Mouse (Mus musculus) granulocyte monocyte progenitor cell, adult 5-6 weeks (primary cell): ENCODE data around the gene Ikzf2. TPM values are rescaled to one million over a fixed set of nuclear protein-coding genes. Genes with fewer than 3 reads are reported as not detected.

ENCODE experiments used
- ATAC-seq: replicated peaks from 2 replicates; pipeline ENCODE4 v1.8.0; 2016; ENCODE audit warnings: mild to moderate bottlenecking, moderate TSS enrichment, inconsistent platforms; ENCODE audit not compliant: poor library complexity, severe bottlenecking
- total RNA-seq, 2 experiments: library from RNA; stranded (forward) in 1 of 2; stranded (reverse) in 1 of 2; fragments of 200-712, 200-1000 nt in 1 of 2; fragments of >200 nt in 1 of 2; fragmentation: Nextera tagmentation in 1 of 2; gene quantifications; 2 replicates each; pipeline ENCODE4 v1.2.3; 2014 to 2017

Ikzf2 gene
- total RNA-seq, 2 experiments from 2014 or later = 11.9 to 13.0 TPM

DNA sequence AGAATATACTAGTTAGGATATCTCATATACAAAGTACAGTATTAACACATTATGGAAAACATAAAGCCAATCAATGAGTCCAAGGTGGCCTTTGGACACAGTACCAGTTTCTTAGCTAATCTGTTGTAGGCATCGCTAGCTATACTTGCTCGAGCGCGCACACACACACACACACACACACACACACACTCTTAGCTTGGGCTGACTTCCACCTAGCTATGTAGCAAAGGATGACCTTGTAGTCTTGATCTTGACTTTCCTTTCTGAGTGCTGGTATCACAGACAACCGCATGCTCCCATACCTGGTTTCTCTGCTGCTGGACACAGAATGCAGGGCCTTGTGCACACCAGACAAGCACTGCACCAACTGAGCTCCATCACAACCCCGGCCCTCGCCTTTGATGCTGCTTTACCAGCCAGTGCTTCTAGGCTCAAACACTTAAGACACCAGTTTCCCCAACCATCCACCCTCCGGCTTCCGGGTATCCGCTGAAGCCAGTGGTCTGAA lies 17.1 kb downstream of the Ikzf2 start:
- no peak for ATAC-seq

DNA sequence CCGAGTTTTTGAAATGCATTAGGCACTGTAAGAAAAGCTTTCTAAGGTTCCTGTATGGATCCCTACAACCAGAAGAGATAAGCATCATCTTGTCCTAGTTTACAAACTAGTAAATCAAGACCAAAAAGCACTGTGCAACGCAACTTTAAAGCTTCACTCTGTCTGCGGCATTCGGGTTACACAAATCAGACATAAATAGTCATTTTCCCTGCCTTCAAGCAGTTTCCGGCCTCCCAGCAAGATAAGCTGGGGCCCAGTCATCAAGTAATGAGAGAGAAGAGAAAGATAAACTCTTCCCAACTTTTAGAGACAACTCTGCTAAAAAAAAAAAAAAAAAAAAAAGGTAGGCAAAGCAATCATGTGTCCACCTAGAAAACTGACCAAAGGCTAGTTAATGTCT lies 19.6 kb downstream of the Ikzf2 start:
- ATAC-seq = no peak

DNA sequence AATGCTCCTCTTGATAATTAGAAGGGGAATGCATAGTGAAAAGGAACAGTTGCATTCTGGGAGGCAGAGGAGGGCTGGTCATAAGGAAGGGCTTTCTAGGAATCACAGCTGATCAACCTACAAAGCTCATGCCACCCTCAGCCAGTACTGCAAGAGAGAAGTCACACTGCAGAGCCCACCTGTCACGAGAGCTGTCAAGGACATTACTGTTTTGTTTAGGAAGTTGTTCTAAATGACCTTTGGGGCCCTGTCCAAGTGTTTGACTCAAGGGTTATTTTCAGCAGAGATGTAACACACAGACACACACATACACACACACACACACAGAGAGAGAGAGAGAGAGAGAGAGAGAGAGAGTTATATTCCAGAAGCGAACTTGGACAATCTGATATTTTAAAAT lies 27.3 kb downstream of the Ikzf2 start:
- ATAC-seq = no peak

DNA sequence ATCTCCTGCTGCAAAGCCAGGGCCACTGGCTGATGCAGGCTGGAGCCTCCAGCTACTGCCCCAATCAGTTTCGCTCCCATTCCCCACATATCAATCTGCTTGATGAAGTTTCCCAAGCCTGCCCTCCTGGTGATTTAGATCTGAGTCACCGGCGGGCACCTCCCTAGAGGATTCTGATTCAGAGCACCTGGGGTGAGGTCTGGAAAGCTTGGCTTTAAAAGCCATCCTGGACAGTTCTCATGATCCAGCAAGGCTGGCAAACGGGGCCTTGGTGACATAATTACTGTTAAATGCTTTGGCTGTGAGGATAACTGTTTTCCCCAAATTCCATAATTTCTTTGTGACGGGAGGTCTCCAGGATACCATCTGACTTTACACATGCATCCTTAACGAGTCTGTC lies 29.0 kb downstream of the Ikzf2 start:
- ATAC-seq = no peak

DNA sequence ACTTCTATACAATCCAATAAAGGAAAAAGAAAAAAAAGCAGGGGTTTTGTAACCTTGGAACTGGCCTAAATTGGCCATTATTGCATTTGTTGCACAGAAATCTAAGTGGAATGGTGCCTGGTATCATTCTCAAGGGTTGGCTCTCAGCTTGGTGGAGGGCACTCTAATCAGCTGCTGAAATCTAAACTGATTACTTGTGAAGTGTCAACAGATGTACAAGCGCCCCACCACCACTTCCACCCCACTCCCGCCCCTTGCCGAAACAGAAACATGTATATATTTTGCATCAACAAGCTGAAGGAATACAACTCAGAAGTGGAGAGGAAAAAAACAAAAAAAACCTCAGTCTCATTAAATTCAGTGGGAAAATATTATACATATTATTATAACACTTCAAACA lies 29.6 kb downstream of the Ikzf2 start:
- ATAC-seq = 0 out of 2 replicates have a peak, but pooled peaks have one; percentile 13

DNA sequence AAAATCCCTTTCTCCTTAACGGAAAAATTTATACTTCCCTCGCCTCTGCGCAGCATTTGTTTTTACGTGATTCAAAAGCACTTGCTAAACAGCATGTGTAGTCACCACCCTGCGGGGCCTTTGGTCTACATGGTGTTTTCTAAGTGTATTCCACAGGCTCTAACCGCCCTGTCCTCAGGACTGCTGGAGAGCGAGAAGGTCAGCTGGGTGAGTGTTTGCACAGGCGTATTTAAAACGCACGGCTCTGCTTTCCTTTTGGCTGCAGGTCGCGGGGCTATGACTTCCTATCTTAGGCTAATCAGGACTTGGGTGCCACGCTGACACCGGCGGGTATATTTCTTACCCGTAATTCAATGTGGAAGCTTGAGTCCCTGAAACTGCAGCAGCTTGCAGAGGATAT lies 30.1 kb downstream of the Ikzf2 start:
- peak; percentile 30 for ATAC-seq

DNA sequence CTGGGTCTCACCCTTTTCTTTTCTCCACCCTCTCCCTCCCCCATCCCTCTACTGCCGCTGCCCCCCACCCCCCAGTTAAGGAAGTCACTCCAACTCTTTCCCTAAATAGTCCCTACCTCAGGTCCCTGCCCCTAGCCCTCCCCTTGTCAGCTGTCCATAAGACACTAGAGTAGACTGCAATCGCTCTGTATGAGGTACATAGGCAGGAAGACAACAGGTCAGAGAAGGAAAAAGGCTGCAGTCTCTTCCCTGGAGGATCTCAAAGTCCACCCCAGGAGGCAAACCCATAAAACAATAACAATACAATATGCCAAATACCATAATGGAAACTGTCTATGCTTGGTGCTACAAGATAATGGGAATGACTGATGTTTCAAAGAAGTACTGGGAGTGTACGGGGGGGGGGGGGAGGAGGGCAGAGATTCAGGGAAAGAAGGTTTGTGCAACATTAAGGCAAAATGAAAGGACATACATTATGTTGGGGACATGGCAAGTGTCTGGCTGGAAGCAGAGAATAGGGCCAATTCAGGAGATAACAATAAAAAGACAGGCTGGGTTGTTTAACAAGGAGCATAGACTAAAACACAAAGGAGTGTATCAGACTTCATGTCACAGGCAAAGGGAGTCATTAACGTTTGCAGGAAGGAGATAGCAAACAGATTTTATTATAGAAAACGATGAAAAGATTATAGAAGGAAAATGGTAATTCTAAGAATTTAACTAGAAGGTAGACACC lies 30.8 kb downstream of the Ikzf2 start:
- no peak for ATAC-seq

DNA sequence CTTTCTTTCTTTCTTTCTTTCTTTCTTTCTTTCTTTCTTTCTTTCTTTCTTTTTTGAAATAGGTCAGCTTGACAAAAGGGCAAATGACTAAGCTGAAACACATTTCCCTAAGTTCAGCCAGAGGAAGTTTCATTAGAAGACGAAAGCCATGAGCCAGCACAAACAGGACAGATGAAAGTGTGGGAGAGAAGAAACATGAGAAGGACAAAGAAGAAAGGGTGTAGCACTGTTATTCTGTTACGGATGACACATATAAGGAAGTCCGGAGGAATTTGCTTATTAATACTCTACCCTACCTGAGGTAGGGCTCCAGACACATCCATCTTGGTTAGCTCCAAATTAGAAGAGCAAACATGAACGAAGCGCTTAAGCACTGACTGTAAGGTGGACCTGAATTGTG lies 31.7 kb downstream of the Ikzf2 start:
- peak; percentile 38 for ATAC-seq

DNA sequence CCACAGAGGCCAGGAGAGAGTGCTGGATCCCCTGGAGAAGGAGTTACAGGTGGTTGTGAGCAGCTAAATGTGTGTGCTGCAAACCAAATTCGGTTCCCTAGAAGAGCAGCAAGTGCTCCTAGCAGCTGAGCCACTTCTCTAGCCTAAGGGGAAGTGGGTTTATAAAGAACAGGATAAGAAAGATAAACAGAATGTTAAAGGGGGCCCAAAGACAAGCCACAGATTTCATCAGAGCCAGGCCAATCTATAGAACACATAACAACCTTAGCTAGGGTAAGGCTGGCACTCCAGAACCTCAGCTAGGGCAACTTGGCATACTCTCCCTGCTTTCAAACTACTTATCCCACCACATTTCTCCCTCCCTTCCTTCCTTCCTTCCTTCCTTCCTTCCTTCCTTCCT lies 32.1 kb downstream of the Ikzf2 start:
- peak; percentile 79 for ATAC-seq

DNA sequence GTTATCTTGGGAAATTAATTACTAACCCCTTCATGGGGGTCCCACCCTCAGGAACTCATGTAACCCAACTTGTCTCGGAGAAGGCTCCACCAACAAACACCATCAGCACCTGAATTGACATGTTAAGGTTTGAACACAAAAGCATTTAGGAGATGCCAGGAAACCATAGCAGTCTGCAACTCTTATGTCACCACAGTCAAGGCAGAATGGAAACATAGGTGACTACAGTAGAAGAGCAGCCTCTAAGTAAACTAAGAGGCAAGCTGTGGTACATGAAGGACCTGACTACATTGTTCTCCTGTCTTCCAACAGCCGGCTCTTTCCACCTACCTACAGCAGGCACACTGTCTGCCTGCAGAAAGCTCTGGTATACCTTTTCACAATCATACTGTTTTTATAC lies 33.6 kb downstream of the Ikzf2 start:
- no peak for ATAC-seq

DNA sequence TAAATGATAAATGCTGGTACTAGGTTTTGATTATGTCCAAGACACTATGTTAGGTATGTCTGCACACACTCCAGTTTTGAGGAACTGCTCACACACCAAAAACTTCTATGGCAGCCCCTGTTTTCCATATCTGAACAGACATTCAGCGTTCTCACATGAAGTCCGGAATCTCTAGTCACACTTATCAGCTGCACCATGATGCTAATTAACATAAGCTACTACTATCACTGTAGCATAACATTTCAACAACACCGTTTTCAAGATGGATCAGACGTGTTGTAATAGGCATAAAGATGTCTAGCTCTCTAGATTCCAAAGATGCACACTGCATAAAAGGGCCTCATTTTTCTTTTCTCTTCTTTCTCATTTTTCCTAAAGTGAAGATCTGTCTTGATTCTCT lies 43.9 kb downstream of the Ikzf2 start:
- no peak for ATAC-seq

DNA sequence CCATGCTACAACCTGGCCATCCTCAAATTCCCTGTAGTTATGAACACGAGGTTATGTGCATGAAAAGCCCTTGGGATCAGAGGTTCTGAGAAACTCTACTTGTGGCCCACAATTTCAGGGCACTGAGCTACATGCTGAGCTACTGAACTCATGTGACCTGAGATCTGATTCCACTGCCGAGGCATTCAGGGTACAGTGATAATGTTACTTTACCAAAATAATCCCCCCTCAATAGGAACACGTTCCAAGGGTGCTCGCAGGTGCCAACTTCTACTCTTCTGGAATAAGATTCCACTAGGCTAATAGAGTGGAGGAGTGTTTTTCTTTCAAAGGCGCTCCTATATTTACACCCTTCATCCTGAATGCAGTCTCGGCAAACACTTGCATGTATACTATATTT lies 45.1 kb downstream of the Ikzf2 start:
- no peak for ATAC-seq

DNA sequence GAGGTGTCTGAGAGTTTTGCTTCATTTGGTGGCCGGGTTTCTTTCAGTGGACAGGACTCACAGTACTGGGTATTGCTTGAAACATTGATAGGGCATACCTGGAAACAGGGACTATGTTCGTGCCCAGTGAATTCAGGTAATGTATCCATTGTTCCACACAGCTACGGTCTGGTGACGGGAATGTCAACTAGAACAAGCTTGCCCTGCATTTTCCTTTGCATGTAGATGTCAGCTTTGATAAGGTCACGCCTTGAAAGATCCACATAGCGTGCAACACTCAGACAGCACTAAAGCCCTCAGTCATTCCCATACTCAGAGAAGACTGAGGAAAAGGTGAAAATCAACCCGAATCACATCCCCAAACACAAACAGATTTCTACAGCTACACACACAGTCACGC lies 48.7 kb downstream of the Ikzf2 start:
- no peak; the same call in 1 of the 2 replicates for ATAC-seq

DNA sequence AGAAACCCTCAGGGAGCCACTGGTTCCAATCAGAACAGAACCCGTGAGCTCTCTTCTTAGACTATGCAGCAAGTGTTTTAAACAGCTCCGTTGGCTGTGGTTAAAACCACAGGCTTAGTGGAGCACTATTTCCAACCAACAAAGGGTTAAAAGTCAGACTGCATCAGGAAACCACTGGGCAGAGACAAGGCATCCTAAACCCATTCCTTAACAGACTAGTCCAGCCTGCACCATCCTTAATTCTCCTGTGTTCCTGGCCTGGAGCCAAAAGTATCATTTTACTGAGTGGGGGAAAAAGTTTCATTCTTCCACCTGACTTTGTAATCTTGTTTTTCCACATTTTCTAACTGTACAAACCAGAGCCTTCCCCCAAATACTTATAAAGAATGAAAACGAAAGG lies 49.1 kb downstream of the Ikzf2 start:
- ATAC-seq = peak; percentile 84

DNA sequence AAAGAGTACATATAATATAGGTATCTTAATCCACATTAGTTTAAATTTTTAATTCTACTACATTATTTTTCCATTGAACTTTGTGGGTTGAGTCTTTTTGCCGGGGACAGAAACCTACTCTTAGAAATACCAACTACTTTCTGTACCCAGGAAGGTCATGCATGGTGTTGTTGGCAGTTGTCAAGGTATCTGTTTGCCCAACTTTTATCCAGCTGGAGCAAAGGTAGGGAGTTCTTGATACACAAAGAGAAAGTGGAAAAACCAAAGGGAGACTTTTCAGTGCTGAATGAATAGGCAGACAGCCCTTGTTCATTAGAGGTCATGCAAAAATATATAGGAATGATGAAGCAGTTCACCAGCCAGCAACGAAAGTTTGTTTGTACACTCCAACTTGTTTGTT lies 52.8 kb downstream of the Ikzf2 start:
- no peak for ATAC-seq

DNA sequence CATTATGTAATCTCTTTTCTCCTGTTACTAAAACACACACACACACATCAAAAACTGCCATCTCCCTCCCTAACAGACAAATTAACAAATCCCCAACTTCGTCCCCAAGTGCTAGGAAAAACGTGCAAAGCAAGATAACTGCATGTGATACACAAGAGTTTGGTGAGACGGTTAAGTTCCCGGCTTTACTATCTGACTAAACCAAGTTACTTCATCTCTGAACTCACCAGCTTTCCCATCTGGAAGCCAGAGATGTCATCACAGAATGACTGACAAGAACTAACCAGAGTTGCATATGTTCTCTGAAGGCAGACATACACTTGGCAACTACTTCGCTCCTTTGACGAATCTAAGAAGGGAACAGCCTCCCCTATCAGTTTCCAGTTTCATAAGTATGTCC lies 56.5 kb downstream of the Ikzf2 start:
- ATAC-seq = peak; percentile 65

DNA sequence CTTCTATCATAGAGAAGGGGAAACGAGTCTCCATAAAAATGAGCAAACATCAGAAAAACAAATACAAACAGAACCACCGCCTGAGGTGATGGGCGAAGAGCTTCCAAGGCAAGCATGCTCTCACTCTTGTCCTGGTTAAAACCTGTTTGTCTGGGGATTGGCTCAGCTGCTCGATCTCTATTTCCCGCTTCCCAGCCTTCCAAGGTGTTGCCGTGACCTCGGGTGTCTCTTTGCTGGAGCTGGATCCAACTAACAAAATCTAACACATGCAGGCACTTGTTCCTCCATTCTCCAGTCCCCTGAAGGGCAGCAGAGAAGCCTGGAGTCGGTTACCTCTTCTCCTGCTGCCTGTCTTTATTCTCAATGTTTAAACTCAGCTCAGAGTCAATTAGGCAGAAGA lies 57.5 kb downstream of the Ikzf2 start:
- no peak for ATAC-seq

DNA sequence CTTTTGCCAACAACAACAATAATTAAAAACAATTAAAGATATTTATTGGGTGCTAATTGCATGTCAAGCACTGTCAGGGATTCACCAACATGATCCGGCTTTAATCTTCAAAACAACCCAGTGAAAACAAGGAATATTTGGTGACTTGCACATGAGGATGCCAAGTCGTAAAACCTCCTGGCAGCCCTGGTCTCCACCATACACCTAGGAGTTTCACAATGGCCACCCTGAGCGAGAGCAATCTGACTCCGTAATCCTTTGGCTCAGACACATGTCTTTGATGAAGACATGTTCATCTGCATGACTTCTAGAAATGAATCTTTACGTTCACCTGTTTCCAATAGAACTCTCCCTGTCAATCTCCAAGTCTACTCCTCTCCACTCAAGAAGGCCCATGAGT lies 75.0 kb downstream of the Ikzf2 start:
- no peak for ATAC-seq

DNA sequence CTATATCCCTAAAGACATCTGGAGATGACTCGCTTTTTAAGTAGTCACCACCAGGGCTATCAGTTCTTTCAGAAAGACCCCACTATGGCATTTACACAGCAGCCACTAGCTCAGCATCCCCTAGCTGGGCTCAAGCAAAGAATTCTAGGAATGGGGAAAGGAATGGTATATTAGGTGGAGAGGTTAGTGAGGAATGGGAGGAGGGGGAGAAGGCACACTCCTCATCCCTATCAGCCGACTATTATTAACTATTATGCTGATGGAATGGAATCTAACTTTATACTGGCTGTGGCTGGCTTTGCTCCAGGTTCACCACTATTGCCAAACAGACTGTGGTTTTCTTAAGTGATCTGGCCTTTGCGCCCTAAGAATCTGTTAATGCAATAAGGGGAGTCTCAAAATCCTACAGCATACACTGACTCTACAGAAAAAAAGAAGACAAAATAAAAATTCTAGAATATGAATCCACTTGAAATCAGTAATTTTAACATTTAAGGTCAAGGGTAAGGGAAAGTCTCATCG lies 75.8 kb downstream of the Ikzf2 start:
- peak; percentile 38; the same call in 1 of the 2 replicates for ATAC-seq

DNA sequence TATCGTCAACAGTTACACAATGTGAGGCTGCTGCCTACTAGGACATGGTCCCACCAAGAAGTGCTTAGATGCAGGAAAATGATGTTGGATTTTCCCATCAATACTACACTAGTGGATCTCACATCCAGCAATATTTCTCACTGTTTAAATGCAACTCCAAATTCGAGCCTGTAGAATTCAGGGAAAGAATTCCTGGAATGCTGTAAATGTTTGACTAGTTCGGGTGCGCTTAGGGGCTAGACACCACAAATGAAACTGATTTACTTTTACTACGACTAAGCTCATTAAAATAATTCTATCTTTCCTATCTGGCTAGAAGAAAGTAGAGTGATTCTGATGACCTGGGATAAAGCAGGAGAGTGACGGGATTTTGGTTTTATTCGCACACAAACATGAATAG lies 76.3 kb downstream of the Ikzf2 start:
- no peak for ATAC-seq

DNA sequence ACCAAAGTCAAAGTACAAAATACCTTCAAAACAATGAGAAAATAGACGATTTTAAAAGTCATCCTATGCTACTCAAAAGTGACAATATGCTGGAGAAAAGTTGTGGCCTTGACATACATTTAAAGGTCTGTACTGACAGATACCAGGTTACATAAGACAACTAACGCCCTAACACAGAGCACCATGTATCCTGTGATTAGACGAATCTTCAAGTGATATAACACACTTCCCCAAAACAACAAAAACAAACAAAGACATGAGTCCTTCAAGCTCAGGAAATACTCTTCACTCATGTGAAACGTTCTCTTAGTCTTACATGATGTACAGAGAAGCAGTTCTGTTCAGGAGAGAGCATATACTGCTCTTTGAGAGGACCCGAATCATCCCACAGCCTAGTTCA lies 78.2 kb downstream of the Ikzf2 start:
- peak; percentile 26; the same call in 1 of the 2 replicates for ATAC-seq

DNA sequence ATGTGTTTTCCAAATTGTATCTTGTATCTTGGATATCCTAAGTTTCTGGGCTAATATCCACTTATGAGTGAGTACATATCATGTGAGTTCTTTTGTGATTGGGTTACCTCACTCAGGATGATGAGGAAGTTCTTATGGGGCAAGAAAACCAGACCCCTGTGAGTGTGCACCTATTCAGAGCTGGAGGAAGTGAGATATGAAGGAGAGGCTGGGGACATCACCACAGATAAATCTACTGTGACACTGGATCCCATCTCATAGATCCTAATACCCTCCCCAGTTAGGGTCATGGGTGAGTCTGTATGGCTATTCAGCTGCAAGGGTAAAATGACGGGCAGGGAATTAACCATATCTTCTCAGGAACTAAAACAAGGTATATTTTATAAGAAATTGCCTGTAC lies 80.2 kb downstream of the Ikzf2 start:
- peak; percentile 94 for ATAC-seq
